Mouse (Mus musculus) heart, embryonic 15.5 days (tissue): ENCODE data around the gene Dmrt1. TPM values are rescaled to one million over a fixed set of nuclear protein-coding genes. Genes with fewer than 3 reads are reported as not detected.
"Not testable (repeated sequence)": the region's sequence is repeated elsewhere in the genome, so short reads cannot be mapped to it uniquely, and the experiment has no call there.

ENCODE experiments used
- ATAC-seq: fragments of 200-750 bp; cut with Nextera tagmentation; replicated peaks from 2 replicates; pipeline ENCODE4 v1.8.0; 2017; ENCODE audit warnings: low read depth, moderate TSS enrichment; ENCODE audit not compliant: insufficient number of reproducible peaks, insufficient read depth, low FRiP score
- H3K27ac ChIP-seq: fragments of 300-500 bp; sonication (generic); 2 replicates; pipeline ENCODE4 v1.5.1; 2015; ENCODE audit warnings: mild to moderate bottlenecking, inconsistent platforms
- H3K27me3 ChIP-seq: fragments of 300-500 bp; sonication (generic); 2 replicates; pipeline ENCODE4 v1.6.1; 2015; ENCODE audit warnings: inconsistent platforms
- H3K36me3 ChIP-seq: fragments of 300-500 bp; sonication (generic); 2 replicates; pipeline ENCODE4 v1.6.1; 2015; ENCODE audit warnings: mild to moderate bottlenecking, inconsistent platforms
- H3K4me1 ChIP-seq: fragments of 300-500 bp; sonication (generic); replicated peaks from 2 replicates; pipeline ENCODE4 v1.6.1; 2015; ENCODE audit warnings: inconsistent platforms
- H3K4me2 ChIP-seq: fragments of 300-500 bp; sonication (generic); 2 replicates; pipeline ENCODE4 v1.6.1; 2015; ENCODE audit warnings: inconsistent platforms, mild to moderate bottlenecking, moderate library complexity
- H3K4me3 ChIP-seq: fragments of 300-500 bp; sonication (generic); 2 replicates; pipeline ENCODE4 v1.5.1; 2015; ENCODE audit warnings: mild to moderate bottlenecking, inconsistent platforms
- H3K9ac ChIP-seq: fragments of 300-500 bp; sonication (generic); 2 replicates; pipeline ENCODE4 v1.6.1; 2015; ENCODE audit warnings: mild to moderate bottlenecking, inconsistent platforms
- H3K9me3 ChIP-seq: fragments of 300-500 bp; sonication (generic); replicated peaks from 2 replicates; pipeline ENCODE4 v1.6.1; 2016; ENCODE audit warnings: inconsistent platforms
- WGBS: fragments of 180-500 bp; shearing (Covaris S2); methylation state at CpG from one replicate; pipeline ENCODE4 v1.1.7; 2015; ENCODE audit warnings: mixed read lengths; 5-methylcytosine and 5-hydroxymethylcytosine counted together
- polyA plus RNA-seq: library from polyadenylated mRNA; unstranded; fragments of >200 nt; fragmentation: Nextera tagmentation; extraction: Ambion mirVana; gene quantifications from 2 replicates; pipeline ENCODE4 v1.2.1, GENCODE M21; 2015

The Dmrt1 gene
- not detected in 2 replicates for polyA plus RNA-seq

- ATAC-seq, result no peak
- Histone ChIP-seq H3K4me2 (peak within 1 kb of the TSS; percentile 61), H3K27me3 (peaks cover 78% of the 10 kb centered on the region), H3K9me3 (no peaks in the 10 kb centered on the region), H3K4me3 (peak within 1 kb of the TSS; percentile 40), H3K36me3 (no peaks in the 10 kb centered on the region), H3K9ac (no peak within 1 kb of the TSS), H3K27ac (no peak within 1 kb of the TSS), H3K4me1 (peaks cover 17% of the 10 kb centered on the region)
- whole genome bisulfite sequencing, result 1% methylated on average over 62 of the region's 64 CpGs
Observed at GRCm38 (mm10) chr19:25505360-25506196, at the start of gene Dmrt1. Gene Dmrt1 (plus strand): TSS chr19:25505618.

GRCm38 (mm10) chr19:25460760-25461159, 44.7 kb upstream of the Dmrt1 start:
- Histone ChIP-seq H3K27ac (no peak overlapping the region), H3K4me2 (no peak overlapping the region), H3K4me3 (no peak overlapping the region), H3K9me3 (0 out of 2 replicates have a peak, but pooled peaks cover 3% of the 10 kb centered on the region), H3K27me3 (no peaks in the 10 kb centered on the region), H3K36me3 (no peaks in the 10 kb centered on the region), H3K4me1 (no peaks in the 10 kb centered on the region), H3K9ac (no peak overlapping the region)
- WGBS, result 82% methylated on average over 8 of the region's 8 CpGs
- ATAC-seq, result no peak

GRCm38 (mm10) chr19:25461553-25462320, 43.7 kb upstream of the Dmrt1 start:
- ATAC-seq, result no peak
- H3K4me2 ChIP-seq, result no peak overlapping the region
- 76% methylated on average over 20 of the region's 20 CpGs for WGBS

GRCm38 (mm10) chr19:25475806-25476205, 29.6 kb upstream of the Dmrt1 start:
- not testable (repeated sequence) for H3K36me3 ChIP-seq, H3K9me3 ChIP-seq, H3K27me3 ChIP-seq, H3K4me2 ChIP-seq, H3K4me1 ChIP-seq, H3K27ac ChIP-seq, ATAC-seq, H3K4me3 ChIP-seq, H3K9ac ChIP-seq
- 58% methylated on average over 4 of the region's 4 CpGs for WGBS

More at GRCm38 (mm10) chr19:25461553-25462320, 43.7 kb upstream of the Dmrt1 start:
- H3K27me3 ChIP-seq, result no peaks in the 10 kb centered on the region
- H3K36me3 ChIP-seq, result no peaks in the 10 kb centered on the region
- H3K9ac ChIP-seq, result no peak overlapping the region
- no peak overlapping the region for H3K4me3 ChIP-seq
- H3K4me1 ChIP-seq, result no peaks in the 10 kb centered on the region
- H3K27ac ChIP-seq, result no peak overlapping the region
- 0 out of 2 replicates have a peak, but pooled peaks cover 3% of the 10 kb centered on the region for H3K9me3 ChIP-seq

- Histone ChIP-seq H3K27ac (no peak overlapping the region), H3K9ac (no peak overlapping the region), H3K4me1 (no peaks in the 10 kb centered on the region), H3K4me2 (no peak overlapping the region), H3K36me3 (no peaks in the 10 kb centered on the region), H3K9me3 (no peaks in the 10 kb centered on the region), H3K27me3 (no peaks in the 10 kb centered on the region), H3K4me3 (no peak overlapping the region)
- no peak for ATAC-seq
- 86% methylated on average over 5 of the region's 5 CpGs for WGBS
Observed at GRCm38 (mm10) chr19:25479152-25479669, 26.2 kb upstream of the Dmrt1 start.

GRCm38 (mm10) chr19:25480820-25481219, 24.6 kb upstream of the Dmrt1 start:
- Histone ChIP-seq H3K4me3 (no peak overlapping the region), H3K27ac (no peak overlapping the region), H3K9ac (no peak overlapping the region), H3K9me3 (no peaks in the 10 kb centered on the region), H3K36me3 (no peaks in the 10 kb centered on the region), H3K27me3 (peaks cover 2% of the 10 kb centered on the region; the same call in 1 of the 2 replicates), H3K4me1 (no peaks in the 10 kb centered on the region), H3K4me2 (no peak overlapping the region)
- ATAC-seq, result no peak
- WGBS, result 83% methylated on average over 6 of the region's 6 CpGs

- ATAC-seq, result no peak
- Histone ChIP-seq H3K27ac (no peak overlapping the region), H3K4me3 (no peak overlapping the region)
Observed at GRCm38 (mm10) chr19:25486561-25486960, 18.9 kb upstream of the Dmrt1 start.

GRCm38 (mm10) chr19:25487350-25487749, 18.1 kb upstream of the Dmrt1 start:
- Histone ChIP-seq H3K36me3 (no peaks in the 10 kb centered on the region), H3K9ac (no peak overlapping the region), H3K27me3 (peaks cover 23% of the 10 kb centered on the region; the same call in 1 of the 2 replicates), H3K9me3 (no peaks in the 10 kb centered on the region), H3K27ac (no peak overlapping the region), H3K4me3 (no peak overlapping the region), H3K4me1 (0 out of 2 replicates have a peak, but pooled peaks cover 2% of the 10 kb centered on the region), H3K4me2 (no peak overlapping the region)
- no peak for ATAC-seq
- WGBS, result 64% methylated on average over 1 of the region's 1 CpGs

More at GRCm38 (mm10) chr19:25486561-25486960, 18.9 kb upstream of the Dmrt1 start:
- WGBS, result 13% methylated on average over 14 of the region's 14 CpGs
- H3K9me3 ChIP-seq, result no peaks in the 10 kb centered on the region
- peak overlapping the region; percentile 41 for H3K4me2 ChIP-seq
- no peak overlapping the region for H3K9ac ChIP-seq
- H3K4me1 ChIP-seq, result 0 out of 2 replicates have a peak, but pooled peaks cover 2% of the 10 kb centered on the region
- H3K36me3 ChIP-seq, result no peaks in the 10 kb centered on the region
- H3K27me3 ChIP-seq, result peaks cover 23% of the 10 kb centered on the region; the same call in 1 of the 2 replicates

- Histone ChIP-seq H3K27me3 (peaks cover 23% of the 10 kb centered on the region; the same call in 1 of the 2 replicates), H3K9ac (no peak overlapping the region), H3K36me3 (no peaks in the 10 kb centered on the region), H3K4me1 (0 out of 2 replicates have a peak, but pooled peaks cover 2% of the 10 kb centered on the region), H3K27ac (no peak overlapping the region), H3K4me3 (no peak overlapping the region), H3K4me2 (no peak overlapping the region), H3K9me3 (no peaks in the 10 kb centered on the region)
- WGBS, result 23% methylated on average over 2 of the region's 2 CpGs
- ATAC-seq, result no peak
Observed at GRCm38 (mm10) chr19:25488546-25488945, 16.9 kb upstream of the Dmrt1 start.

GRCm38 (mm10) chr19:25489546-25489945, 15.9 kb upstream of the Dmrt1 start:
- ATAC-seq, result no peak
- Histone ChIP-seq H3K9ac (no peak overlapping the region), H3K9me3 (no peaks in the 10 kb centered on the region), H3K4me3 (no peak overlapping the region), H3K27ac (no peak overlapping the region), H3K36me3 (no peaks in the 10 kb centered on the region), H3K4me2 (no peak overlapping the region), H3K4me1 (0 out of 2 replicates have a peak, but pooled peaks cover 2% of the 10 kb centered on the region), H3K27me3 (peaks cover 23% of the 10 kb centered on the region; the same call in 1 of the 2 replicates)
- WGBS, result 62% methylated on average over 2 of the region's 2 CpGs

- no peak for ATAC-seq
- peaks cover under 1% of the 10 kb centered on the region; the same call in 1 of the 2 replicates for H3K27me3 ChIP-seq
- H3K4me1 ChIP-seq, result peaks cover 8% of the 10 kb centered on the region; the same call in 1 of the 2 replicates
- no peak overlapping the region for H3K4me2 ChIP-seq
- H3K27ac ChIP-seq, result no peak overlapping the region
- no peaks in the 10 kb centered on the region for H3K9me3 ChIP-seq
- H3K36me3 ChIP-seq, result no peaks in the 10 kb centered on the region
- 33% methylated on average over 6 of the region's 6 CpGs for WGBS
- H3K9ac ChIP-seq, result no peak overlapping the region
- H3K4me3 ChIP-seq, result no peak overlapping the region
Observed at GRCm38 (mm10) chr19:25497434-25497833, 8.0 kb upstream of the Dmrt1 start.
